Mouse (Mus musculus): ENCODE results near the gene Zmiz2. TPM values are rescaled to one million over a fixed set of nuclear protein-coding genes. Genes with fewer than 3 reads are reported as not detected.
A peak's percentile ranks its signal among the peaks of the same experiment; 100 is the strongest.
"Not testable (repeated sequence)": the region's sequence is repeated elsewhere in the genome, so short reads cannot be mapped to it uniquely, and the experiment has no call there.

Gene Zmiz2
- polyA plus RNA-seq, 2 experiments = 3.9 to 7.3 TPM

- H3K36me3 ChIP-seq (replicated peaks; ENCODE audit: control insufficient read depth, insufficient read depth, low read depth) = peaks cover 7% of the 10 kb centered on the region
- ATAC-seq (ENCODE audit: insufficient read depth) = no peak
- no peaks in the 10 kb centered on the region for H3K27me3 ChIP-seq (ENCODE audit: control insufficient read depth, insufficient read depth, low read length)
- WGBS (ENCODE audit: insufficient replicate concordance) = 63% methylated on average over 4 of the region's 4 CpGs
- peak overlapping the region; percentile 74 for H3K9ac ChIP-seq (replicated peaks)
- peak overlapping the region; percentile 88 for H3K27ac ChIP-seq
- no peaks in the 10 kb centered on the region for H3K9me3 ChIP-seq (ENCODE audit: control insufficient read depth, low read length)
- peak; percentile 26 for TF ChIP-seq CTCF (IDR thresholded peaks at IDR 0.05; ENCODE audit: low read depth)
- no peak for TF ChIP-seq EP300 (IDR thresholded peaks at IDR 0.05; ENCODE audit: low read depth)
- H3K4me2 ChIP-seq (ENCODE audit: low read depth) = peak overlapping the region; percentile 90
- H3K4me3 ChIP-seq (ENCODE audit: insufficient read depth in 1 of 2, low read depth in 2 of 2, low read length in 2 of 2) = peak overlapping the region in 1 of 2 experiments; percentile 58; a peak in 1 of 4 replicates
- no peak for DNase-seq (ENCODE audit: low read depth in 3 of 3, low spot score in 3 of 3)
- H3K4me1 ChIP-seq (replicated peaks; ENCODE audit: control insufficient read depth in 2 of 2, insufficient read depth in 2 of 2, low read length in 1 of 2) = peaks cover 7 to 9% of the 10 kb centered on the region in 2 experiments
Observed at GRCm38 (mm10) chr11:6445441-6445840, 56.6 kb downstream of the Zmiz2 start.

- WGBS (ENCODE audit: insufficient replicate concordance) = 79% methylated on average over 7 of the region's 7 CpGs
- no peak overlapping the region for H3K9ac ChIP-seq (replicated peaks)
- H3K36me3 ChIP-seq (replicated peaks; ENCODE audit: control insufficient read depth, insufficient read depth, low read depth) = peaks cover 6% of the 10 kb centered on the region
- H3K4me2 ChIP-seq (ENCODE audit: low read depth) = no peak overlapping the region
- no peak for TF ChIP-seq EP300 (IDR thresholded peaks at IDR 0.05; ENCODE audit: low read depth)
- TF ChIP-seq CTCF (IDR thresholded peaks at IDR 0.05; ENCODE audit: low read depth) = no peak
- H3K27me3 ChIP-seq (ENCODE audit: control insufficient read depth, insufficient read depth, low read length) = no peaks in the 10 kb centered on the region
- no peak overlapping the region for H3K4me3 ChIP-seq (ENCODE audit: insufficient read depth in 1 of 2, low read depth in 2 of 2, low read length in 2 of 2)
- ATAC-seq (ENCODE audit: insufficient read depth) = no peak
- H3K27ac ChIP-seq = no peak overlapping the region
- no peak for DNase-seq (ENCODE audit: low read depth in 3 of 3, low spot score in 3 of 3)
- no peaks in the 10 kb centered on the region for H3K9me3 ChIP-seq (ENCODE audit: control insufficient read depth, low read length)
- peaks cover 7 to 9% of the 10 kb centered on the region in 2 experiments for H3K4me1 ChIP-seq (replicated peaks; ENCODE audit: control insufficient read depth in 2 of 2, insufficient read depth in 2 of 2, low read length in 1 of 2)
Observed at GRCm38 (mm10) chr11:6445951-6446350, 57.1 kb downstream of the Zmiz2 start.

GRCm38 (mm10) chr11:6447493-6447892 lies 58.6 kb downstream of the Zmiz2 start:
- ATAC-seq (ENCODE audit: insufficient read depth) = no peak

GRCm38 (mm10) chr11:6448155-6448554 lies 59.3 kb downstream of the Zmiz2 start:
- H3K4me1 ChIP-seq (replicated peaks; ENCODE audit: control insufficient read depth in 2 of 2, insufficient read depth in 2 of 2, low read length in 1 of 2); H3K4me2 ChIP-seq (ENCODE audit: low read depth); H3K27me3 ChIP-seq (ENCODE audit: control insufficient read depth, insufficient read depth, low read length); H3K9ac ChIP-seq (replicated peaks); H3K4me3 ChIP-seq (ENCODE audit: insufficient read depth in 1 of 2, low read depth in 2 of 2, low read length in 2 of 2); H3K27ac ChIP-seq; H3K36me3 ChIP-seq (replicated peaks; ENCODE audit: control insufficient read depth, insufficient read depth, low read depth); H3K9me3 ChIP-seq (ENCODE audit: control insufficient read depth, low read length); DNase-seq (ENCODE audit: low read depth in 3 of 3, low spot score in 3 of 3); ATAC-seq (ENCODE audit: insufficient read depth): not testable (repeated sequence)
- WGBS (ENCODE audit: insufficient replicate concordance) = 78% methylated on average over 5 of the region's 5 CpGs

More at GRCm38 (mm10) chr11:6447493-6447892, 58.6 kb downstream of the Zmiz2 start:
- no peaks in the 10 kb centered on the region for H3K9me3 ChIP-seq (ENCODE audit: control insufficient read depth, low read length)
- no peaks in the 10 kb centered on the region for H3K36me3 ChIP-seq (replicated peaks; ENCODE audit: control insufficient read depth, insufficient read depth, low read depth)
- 88% methylated on average over 4 of the region's 4 CpGs for WGBS (ENCODE audit: insufficient replicate concordance)
- TF ChIP-seq EP300 (IDR thresholded peaks at IDR 0.05; ENCODE audit: low read depth) (no peak), CTCF (IDR thresholded peaks at IDR 0.05; ENCODE audit: low read depth) (no peak)
- peaks cover 7% of the 10 kb centered on the region in 2 experiments for H3K4me1 ChIP-seq (replicated peaks; ENCODE audit: control insufficient read depth in 2 of 2, insufficient read depth in 2 of 2, low read length in 1 of 2)
- no peak overlapping the region for H3K4me2 ChIP-seq (ENCODE audit: low read depth)
- no peak for DNase-seq (ENCODE audit: low read depth in 3 of 3, low spot score in 3 of 3)
- H3K27ac ChIP-seq = no peak overlapping the region
- H3K4me3 ChIP-seq (ENCODE audit: insufficient read depth in 1 of 2, low read depth in 2 of 2, low read length in 2 of 2) = no peak overlapping the region
- no peaks in the 10 kb centered on the region for H3K27me3 ChIP-seq (ENCODE audit: control insufficient read depth, insufficient read depth, low read length)
- H3K9ac ChIP-seq (replicated peaks) = no peak overlapping the region

Small RNA genes lying within 50 kb of the gene (microRNA-seq; reads per million reads assigned to microRNA genes)
- not detected for gene Mir7651

Other genes with a start within 250 kb of the Zmiz2 start
- 0.04 and 0.05 TPM in 2 replicates for gene A730071L15Rik, start 189.0 kb upstream of the Zmiz2 start, polyA plus RNA-seq (2012; rRNA removed)
- not detected in 2 replicates for gene A730071L15Rik, start 189.0 kb upstream of the Zmiz2 start, polyA plus RNA-seq (2014; fragmentation: Nextera tagmentation; extraction: Ambion mirVana)
- 10.2 TPM in 2 replicates for gene Nudcd3, start 188.7 kb upstream of the Zmiz2 start, polyA plus RNA-seq (2012; rRNA removed)
- gene Nudcd3, start 188.7 kb upstream of the Zmiz2 start, polyA plus RNA-seq (2014; fragmentation: Nextera tagmentation; extraction: Ambion mirVana) = 9.3 and 11.9 TPM in 2 replicates
- 0.11 and 0.13 TPM in 2 replicates for gene Npc1l1, start 158.9 kb upstream of the Zmiz2 start, polyA plus RNA-seq (2012; rRNA removed)
- gene Npc1l1, start 158.9 kb upstream of the Zmiz2 start, polyA plus RNA-seq (2014; fragmentation: Nextera tagmentation; extraction: Ambion mirVana) = 0.08 and 0.19 TPM in 2 replicates
- gene Ddx56, start 121.3 kb upstream of the Zmiz2 start, polyA plus RNA-seq (2012; rRNA removed) = 25.4 and 28.7 TPM in 2 replicates
- 45.8 and 53.4 TPM in 2 replicates for gene Ddx56, start 121.3 kb upstream of the Zmiz2 start, polyA plus RNA-seq (2014; fragmentation: Nextera tagmentation; extraction: Ambion mirVana)
- 23.9 and 28.3 TPM in 2 replicates for gene Tmed4, start 114.2 kb upstream of the Zmiz2 start, polyA plus RNA-seq (2012; rRNA removed)
- gene Tmed4, start 114.2 kb upstream of the Zmiz2 start, polyA plus RNA-seq (2014; fragmentation: Nextera tagmentation; extraction: Ambion mirVana) = 37.4 and 37.5 TPM in 2 replicates
- 38.6 and 41.8 TPM in 2 replicates for gene Ogdh, start 97.4 kb upstream of the Zmiz2 start, polyA plus RNA-seq (2012; rRNA removed)
- 60.6 and 72.8 TPM in 2 replicates for gene Ogdh, start 97.4 kb upstream of the Zmiz2 start, polyA plus RNA-seq (2014; fragmentation: Nextera tagmentation; extraction: Ambion mirVana)
- gene Ppia, start 26.4 kb downstream of the Zmiz2 start, polyA plus RNA-seq (2012; rRNA removed) = 1,485 and 1,780 TPM in 2 replicates
- gene Ppia, start 26.4 kb downstream of the Zmiz2 start, polyA plus RNA-seq (2014; fragmentation: Nextera tagmentation; extraction: Ambion mirVana) = 3,165 and 3,291 TPM in 2 replicates
- gene H2afv, start 55.4 kb downstream of the Zmiz2 start, polyA plus RNA-seq (2012; rRNA removed) = 35.2 and 44.2 TPM in 2 replicates
- gene H2afv, start 55.4 kb downstream of the Zmiz2 start, polyA plus RNA-seq (2014; fragmentation: Nextera tagmentation; extraction: Ambion mirVana) = 117 and 119 TPM in 2 replicates
- 4.1 and 6.2 TPM in 2 replicates for gene Purb, start 86.8 kb downstream of the Zmiz2 start, polyA plus RNA-seq (2012; rRNA removed)
- 6.2 TPM in 2 replicates for gene Purb, start 86.8 kb downstream of the Zmiz2 start, polyA plus RNA-seq (2014; fragmentation: Nextera tagmentation; extraction: Ambion mirVana)
- 5.7 and 7.0 TPM in 2 replicates for gene Myo1g, start 131.9 kb downstream of the Zmiz2 start, polyA plus RNA-seq (2012; rRNA removed)
- 5.4 and 5.7 TPM in 2 replicates for gene Myo1g, start 131.9 kb downstream of the Zmiz2 start, polyA plus RNA-seq (2014; fragmentation: Nextera tagmentation; extraction: Ambion mirVana)
- gene Ccm2, start 157.8 kb downstream of the Zmiz2 start, polyA plus RNA-seq (2012; rRNA removed) = 33.1 and 36.8 TPM in 2 replicates
- 39.0 and 39.4 TPM in 2 replicates for gene Ccm2, start 157.8 kb downstream of the Zmiz2 start, polyA plus RNA-seq (2014; fragmentation: Nextera tagmentation; extraction: Ambion mirVana)
- gene Nacad, start 217.0 kb downstream of the Zmiz2 start, polyA plus RNA-seq (2012; rRNA removed) = 2.3 and 4.0 TPM in 2 replicates
- 6.2 and 6.4 TPM in 2 replicates for gene Nacad, start 217.0 kb downstream of the Zmiz2 start, polyA plus RNA-seq (2014; fragmentation: Nextera tagmentation; extraction: Ambion mirVana)
- gene Tbrg4, start 237.0 kb downstream of the Zmiz2 start, polyA plus RNA-seq (2012; rRNA removed) = 55.1 and 63.6 TPM in 2 replicates
- gene Tbrg4, start 237.0 kb downstream of the Zmiz2 start, polyA plus RNA-seq (2014; fragmentation: Nextera tagmentation; extraction: Ambion mirVana) = 27.7 and 30.4 TPM in 2 replicates
- gene Wap, start 249.6 kb downstream of the Zmiz2 start, polyA plus RNA-seq (2012; rRNA removed) = not detected in 2 replicates
- not detected in 2 replicates for gene Wap, start 249.6 kb downstream of the Zmiz2 start, polyA plus RNA-seq (2014; fragmentation: Nextera tagmentation; extraction: Ambion mirVana)